Mouse (Mus musculus) limb, embryonic 15.5 days (tissue): ENCODE measurements around the gene Ramp2. TPM values are rescaled to one million over a fixed set of nuclear protein-coding genes. Genes with fewer than 3 reads are reported as not detected.

Experiments
- ATAC-seq: fragments of 200-750 bp; cut with Nextera tagmentation; 2 replicates; pipeline ENCODE4 v1.8.0; 2017; ENCODE audit warnings: low read depth, moderate TSS enrichment; ENCODE audit not compliant: insufficient number of reproducible peaks, low FRiP score, low TSS enrichment
- H3K27ac ChIP-seq: fragments of 300-500 bp; sonication (generic); 2 replicates; pipeline ENCODE4 v1.5.1; 2015; ENCODE audit warnings: moderate library complexity, mild to moderate bottlenecking, inconsistent platforms
- H3K27me3 ChIP-seq: fragments of 300-500 bp; sonication (generic); 2 replicates; pipeline ENCODE4 v1.6.1; 2015; ENCODE audit warnings: inconsistent platforms
- H3K36me3 ChIP-seq: fragments of 300-500 bp; sonication (generic); 2 replicates; pipeline ENCODE4 v1.6.1; 2015; ENCODE audit warnings: inconsistent platforms
- H3K4me1 ChIP-seq: fragments of 300-500 bp; sonication (generic); 2 replicates; pipeline ENCODE4 v1.6.1; 2015; ENCODE audit warnings: inconsistent platforms
- H3K4me2 ChIP-seq: fragments of 300-500 bp; sonication (generic); 2 replicates; pipeline ENCODE4 v1.6.1; 2015; ENCODE audit warnings: mild to moderate bottlenecking, inconsistent platforms
- H3K4me3 ChIP-seq: fragments of 300-500 bp; sonication (generic); 2 replicates; pipeline ENCODE4 v1.5.1; 2015; ENCODE audit warnings: mild to moderate bottlenecking, inconsistent platforms
- H3K9ac ChIP-seq: fragments of 300-500 bp; sonication (generic); 2 replicates; pipeline ENCODE4 v1.6.1; 2015; ENCODE audit warnings: inconsistent platforms
- H3K9me3 ChIP-seq: fragments of 300-500 bp; sonication (generic); 2 replicates; pipeline ENCODE4 v1.6.1; 2016; ENCODE audit warnings: inconsistent platforms
- WGBS: fragments of 180-500 bp; shearing (Covaris S2); methylation state at CpG from one replicate; pipeline ENCODE4 v1.1.7; 2015; 5-methylcytosine and 5-hydroxymethylcytosine counted together
- polyA plus RNA-seq: library from polyadenylated mRNA; unstranded; fragments of >200 nt; fragmentation: Nextera tagmentation; extraction: Ambion mirVana; gene quantifications from 2 replicates; pipeline ENCODE4 v1.2.1, GENCODE M21; 2015

The Ramp2 gene
- polyA plus RNA-seq, 1 experiment from 2014 or later = 99.6 TPM

- Histone ChIP-seq H3K27me3 (peaks cover 38% of the 10 kb centered on the region), H3K4me1 (peaks cover 61% of the 10 kb centered on the region), H3K36me3 (peaks cover 18% of the 10 kb centered on the region; the same call in 1 of the 2 replicates), H3K9me3 (no peaks in the 10 kb centered on the region), H3K9ac (peak overlapping the region; percentile 61), H3K27ac (peak overlapping the region; percentile 77), H3K4me3 (peak overlapping the region; percentile 58), H3K4me2 (peak overlapping the region; percentile 97)
- ATAC-seq = no peak; the same call in 1 of the 2 replicates
- under 1% methylated on average over 30 of the region's 30 CpGs for whole genome bisulfite sequencing
Observed at GRCm38 (mm10) chr11:101260826-101261380, 15.1 kb downstream of the Ramp2 start.

- Histone ChIP-seq H3K27me3 (peaks cover 48% of the 10 kb centered on the region), H3K36me3 (0 out of 2 replicates have a peak, but pooled peaks cover 11% of the 10 kb centered on the region), H3K4me3 (peak overlapping the region; percentile 58), H3K9me3 (no peaks in the 10 kb centered on the region), H3K4me1 (peaks cover 61% of the 10 kb centered on the region), H3K4me2 (peak overlapping the region; percentile 97), H3K27ac (no peak overlapping the region), H3K9ac (0 out of 2 replicates have a peak overlapping the region, but pooled peaks have one; percentile 7)
- WGBS = 2% methylated on average over 24 of the region's 24 CpGs
- ATAC-seq = no peak
Observed at GRCm38 (mm10) chr11:101262272-101262967, 16.6 kb downstream of the Ramp2 start.

- no peak overlapping the region for H3K9ac ChIP-seq
- H3K9me3 ChIP-seq = no peaks in the 10 kb centered on the region
- peaks cover 50% of the 10 kb centered on the region for H3K27me3 ChIP-seq
- 12% methylated on average over 32 of the region's 32 CpGs for WGBS
- H3K4me3 ChIP-seq = no peak overlapping the region
- 0 out of 2 replicates have a peak, but pooled peaks cover 5% of the 10 kb centered on the region for H3K36me3 ChIP-seq
- ATAC-seq = no peak
- H3K4me1 ChIP-seq = peaks cover 57% of the 10 kb centered on the region
- no peak overlapping the region for H3K27ac ChIP-seq
- H3K4me2 ChIP-seq = no peak overlapping the region
Observed at GRCm38 (mm10) chr11:101263138-101263988, 17.5 kb downstream of the Ramp2 start.

- Histone ChIP-seq H3K27ac (no peak overlapping the region), H3K4me3 (no peak overlapping the region), H3K9ac (no peak overlapping the region), H3K27me3 (peaks cover 50% of the 10 kb centered on the region), H3K9me3 (no peaks in the 10 kb centered on the region), H3K4me1 (peaks cover 52% of the 10 kb centered on the region), H3K36me3 (0 out of 2 replicates have a peak, but pooled peaks cover under 1% of the 10 kb centered on the region), H3K4me2 (no peak overlapping the region)
- no peak for ATAC-seq
- 23% methylated on average over 3 of the region's 3 CpGs for WGBS
Observed at GRCm38 (mm10) chr11:101263989-101264280, 18.1 kb downstream of the Ramp2 start.

- Histone ChIP-seq H3K4me2 (peak overlapping the region; percentile 50), H3K9ac (no peak overlapping the region), H3K36me3 (no peaks in the 10 kb centered on the region), H3K4me1 (peaks cover 41% of the 10 kb centered on the region), H3K27me3 (peaks cover 50% of the 10 kb centered on the region), H3K4me3 (peak overlapping the region; percentile 31), H3K27ac (no peak overlapping the region), H3K9me3 (no peaks in the 10 kb centered on the region)
- ATAC-seq = no peak
- 6% methylated on average over 31 of the region's 31 CpGs for WGBS
Observed at GRCm38 (mm10) chr11:101264954-101265471, 19.2 kb downstream of the Ramp2 start.

GRCm38 (mm10) chr11:101265906-101266305, 20.1 kb downstream of the Ramp2 start:
- H3K4me2 ChIP-seq = no peak overlapping the region

GRCm38 (mm10) chr11:101269577-101270116, 23.8 kb downstream of the Ramp2 start:
- Histone ChIP-seq H3K27me3 (peaks cover 25% of the 10 kb centered on the region), H3K4me3 (no peak overlapping the region), H3K9me3 (no peaks in the 10 kb centered on the region), H3K4me1 (peaks cover 8% of the 10 kb centered on the region), H3K36me3 (no peaks in the 10 kb centered on the region), H3K27ac (no peak overlapping the region), H3K9ac (no peak overlapping the region), H3K4me2 (no peak overlapping the region)
- ATAC-seq = no peak
- 22% methylated on average over 10 of the region's 10 CpGs for WGBS

More at GRCm38 (mm10) chr11:101265906-101266305, 20.1 kb downstream of the Ramp2 start:
- H3K4me3 ChIP-seq = no peak overlapping the region
- H3K27me3 ChIP-seq = peaks cover 50% of the 10 kb centered on the region
- 37% methylated on average over 6 of the region's 6 CpGs for WGBS
- H3K9ac ChIP-seq = no peak overlapping the region
- H3K4me1 ChIP-seq = peaks cover 32% of the 10 kb centered on the region
- H3K36me3 ChIP-seq = no peaks in the 10 kb centered on the region
- no peak overlapping the region for H3K27ac ChIP-seq
- no peak for ATAC-seq
- no peaks in the 10 kb centered on the region for H3K9me3 ChIP-seq

GRCm38 (mm10) chr11:101272446-101272845, 26.6 kb downstream of the Ramp2 start:
- Histone ChIP-seq H3K9ac (no peak overlapping the region), H3K27me3 (0 out of 2 replicates have a peak, but pooled peaks cover 3% of the 10 kb centered on the region), H3K27ac (no peak overlapping the region), H3K4me2 (no peak overlapping the region), H3K4me1 (peaks cover 12% of the 10 kb centered on the region), H3K36me3 (peaks cover 12% of the 10 kb centered on the region; the same call in 1 of the 2 replicates), H3K9me3 (no peaks in the 10 kb centered on the region), H3K4me3 (no peak overlapping the region)
- ATAC-seq = no peak
- 59% methylated on average over 3 of the region's 3 CpGs for WGBS

GRCm38 (mm10) chr11:101275309-101275708, 29.5 kb downstream of the Ramp2 start:
- H3K4me1 ChIP-seq = peaks cover 29% of the 10 kb centered on the region
- no peaks in the 10 kb centered on the region for H3K9me3 ChIP-seq
- H3K27me3 ChIP-seq = peaks cover 5% of the 10 kb centered on the region; the same call in 1 of the 2 replicates
- peaks cover 12% of the 10 kb centered on the region; the same call in 1 of the 2 replicates for H3K36me3 ChIP-seq
- ATAC-seq = no peak
- H3K4me2 ChIP-seq = no peak overlapping the region
- H3K9ac ChIP-seq = no peak overlapping the region
- H3K4me3 ChIP-seq = no peak overlapping the region
- WGBS = 71% methylated on average over 4 of the region's 4 CpGs
- no peak overlapping the region for H3K27ac ChIP-seq

GRCm38 (mm10) chr11:101276319-101277070, 30.7 kb downstream of the Ramp2 start:
- 39% methylated on average over 27 of the region's 27 CpGs for WGBS
- H3K4me1 ChIP-seq = peaks cover 29% of the 10 kb centered on the region
- H3K9ac ChIP-seq = no peak overlapping the region
- peaks cover 5% of the 10 kb centered on the region; the same call in 1 of the 2 replicates for H3K27me3 ChIP-seq
- H3K4me2 ChIP-seq = no peak overlapping the region
- no peak overlapping the region for H3K27ac ChIP-seq
- no peaks in the 10 kb centered on the region for H3K9me3 ChIP-seq
- peaks cover 12% of the 10 kb centered on the region; the same call in 1 of the 2 replicates for H3K36me3 ChIP-seq
- no peak overlapping the region for H3K4me3 ChIP-seq
- ATAC-seq = no peak
